Mouse (Mus musculus): ENCODE data around the gene Ctnnd2. TPM values are rescaled to one million over a fixed set of nuclear protein-coding genes. Genes with fewer than 3 reads are reported as not detected.

Gene Ctnnd2
- total and polyA plus RNA-seq, 2 experiments from 2014 or later, result not detected

DNA sequence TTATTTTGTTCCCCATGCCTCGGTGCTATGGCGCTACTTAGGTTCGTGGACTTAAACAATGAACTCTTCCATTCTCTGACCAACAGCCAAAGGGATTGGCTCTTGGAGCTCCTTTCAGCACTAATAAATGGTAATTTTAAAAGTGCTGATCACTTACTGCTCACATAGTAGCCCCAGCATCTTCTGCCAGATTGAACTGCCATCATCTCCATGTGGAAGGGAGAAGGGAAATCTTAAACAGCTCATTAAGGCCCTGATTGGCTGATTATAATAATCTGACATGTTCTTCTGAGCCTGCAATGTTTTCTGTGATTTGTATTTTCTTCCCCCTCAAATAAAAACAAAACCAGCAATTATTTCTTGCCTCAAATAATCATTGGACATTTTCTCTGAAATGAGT, 29.2 kb downstream of the Ctnnd2 start:
- no peak overlapping the region for H3K4me2 ChIP-seq (ENCODE audit: low read depth, low read length)
- no peaks in the 10 kb centered on the region for H3K9me3 ChIP-seq (replicated peaks; ENCODE audit: control insufficient read depth, low read length)
- H3K4me3 ChIP-seq (ENCODE audit: low read depth, low read length), result no peak overlapping the region
- no peaks in the 10 kb centered on the region for H3K4me1 ChIP-seq (ENCODE audit: control insufficient read depth, insufficient read depth)
- H3K27ac ChIP-seq (ENCODE audit: low read depth), result no peak overlapping the region
- DNase-seq (ENCODE audit: low spot score) (no peak), ATAC-seq (ENCODE audit: insufficient read depth, low read depth) (no peak)
- H3K27me3 ChIP-seq (ENCODE audit: control insufficient read depth, insufficient read depth, low read length), result no peaks in the 10 kb centered on the region
- no peak overlapping the region for H3K9ac ChIP-seq (replicated peaks; ENCODE audit: low read depth, low read length)
- no peaks in the 10 kb centered on the region for H3K36me3 ChIP-seq (replicated peaks; ENCODE audit: control insufficient read depth, insufficient read depth, low read length)
- TF ChIP-seq EP300 (IDR thresholded peaks at IDR 0.05; ENCODE audit: low read depth) (no peak), CTCF (IDR thresholded peaks at IDR 0.05; ENCODE audit: low read depth) (no peak)
- WGBS, result 94% methylated on average over 3 of the region's 3 CpGs

DNA sequence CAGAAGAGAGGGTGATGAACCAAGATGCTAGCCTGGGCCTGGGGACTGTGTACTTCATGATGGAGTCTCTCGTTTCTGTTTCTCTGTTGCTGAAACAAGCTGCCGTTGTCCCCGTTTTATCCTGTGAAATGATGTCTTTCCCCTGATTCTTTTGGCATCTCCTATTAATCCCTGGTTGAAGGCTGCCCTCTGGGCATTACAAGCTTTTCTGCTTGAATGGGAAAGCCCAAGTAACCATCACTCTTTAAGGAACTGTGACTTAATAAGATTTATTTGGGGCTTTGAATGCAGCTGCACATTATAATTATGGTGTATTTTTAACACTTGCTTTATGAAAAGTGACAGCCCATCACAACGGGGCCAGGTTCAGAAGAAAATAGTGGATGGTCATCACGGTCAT, 40.4 kb downstream of the Ctnnd2 start:
- Histone ChIP-seq H3K4me1 (ENCODE audit: control insufficient read depth, insufficient read depth) (no peaks in the 10 kb centered on the region), H3K27me3 (ENCODE audit: control insufficient read depth, insufficient read depth, low read length) (no peaks in the 10 kb centered on the region), H3K4me3 (ENCODE audit: low read depth, low read length) (no peak overlapping the region), H3K4me2 (ENCODE audit: low read depth, low read length) (no peak overlapping the region), H3K9me3 (replicated peaks; ENCODE audit: control insufficient read depth, low read length) (no peaks in the 10 kb centered on the region), H3K27ac (ENCODE audit: low read depth) (no peak overlapping the region), H3K36me3 (replicated peaks; ENCODE audit: control insufficient read depth, insufficient read depth, low read length) (no peaks in the 10 kb centered on the region), H3K9ac (replicated peaks; ENCODE audit: low read depth, low read length) (no peak overlapping the region)
- no peak for DNase-seq (ENCODE audit: low spot score)
- no peak for ATAC-seq (ENCODE audit: insufficient read depth, low read depth)
- WGBS, result 79% methylated on average over 5 of the region's 5 CpGs
- no peak for TF ChIP-seq CTCF (IDR thresholded peaks at IDR 0.05; ENCODE audit: low read depth)
- TF ChIP-seq EP300 (IDR thresholded peaks at IDR 0.05; ENCODE audit: low read depth), result no peak

DNA sequence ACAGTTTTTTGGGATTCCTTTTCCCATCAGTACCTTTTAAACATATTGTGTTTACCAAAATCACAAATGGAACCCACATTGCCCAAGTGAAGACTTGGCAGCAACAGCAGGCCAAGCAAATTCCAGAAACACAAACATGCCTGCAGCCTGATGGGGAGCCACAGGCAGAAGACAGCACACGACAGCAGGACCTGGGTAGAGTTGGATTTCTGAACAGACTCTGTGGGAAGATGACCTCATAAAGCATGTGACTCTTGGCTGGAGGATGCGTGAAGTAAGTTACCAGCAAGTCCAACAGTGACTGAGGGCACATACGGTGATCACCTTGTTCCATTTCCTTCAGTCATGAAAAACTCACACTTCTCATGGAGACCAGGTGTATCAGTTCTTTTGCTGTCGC, 43.5 kb downstream of the Ctnnd2 start:
- Histone ChIP-seq H3K9me3 (replicated peaks; ENCODE audit: control insufficient read depth, low read length) (no peaks in the 10 kb centered on the region), H3K4me2 (ENCODE audit: low read depth, low read length) (no peak overlapping the region), H3K4me3 (ENCODE audit: low read depth, low read length) (no peak overlapping the region), H3K27ac (ENCODE audit: low read depth) (no peak overlapping the region), H3K9ac (replicated peaks; ENCODE audit: low read depth, low read length) (no peak overlapping the region), H3K36me3 (replicated peaks; ENCODE audit: control insufficient read depth, insufficient read depth, low read length) (no peaks in the 10 kb centered on the region), H3K27me3 (ENCODE audit: control insufficient read depth, insufficient read depth, low read length) (no peaks in the 10 kb centered on the region), H3K4me1 (ENCODE audit: control insufficient read depth, insufficient read depth) (no peaks in the 10 kb centered on the region)
- WGBS, result 74% methylated on average over 4 of the region's 4 CpGs
- TF ChIP-seq EP300 (IDR thresholded peaks at IDR 0.05; ENCODE audit: low read depth) (no peak), CTCF (IDR thresholded peaks at IDR 0.05; ENCODE audit: low read depth) (no peak)
- ATAC-seq (ENCODE audit: insufficient read depth, low read depth) (no peak), DNase-seq (ENCODE audit: low spot score) (no peak)

DNA sequence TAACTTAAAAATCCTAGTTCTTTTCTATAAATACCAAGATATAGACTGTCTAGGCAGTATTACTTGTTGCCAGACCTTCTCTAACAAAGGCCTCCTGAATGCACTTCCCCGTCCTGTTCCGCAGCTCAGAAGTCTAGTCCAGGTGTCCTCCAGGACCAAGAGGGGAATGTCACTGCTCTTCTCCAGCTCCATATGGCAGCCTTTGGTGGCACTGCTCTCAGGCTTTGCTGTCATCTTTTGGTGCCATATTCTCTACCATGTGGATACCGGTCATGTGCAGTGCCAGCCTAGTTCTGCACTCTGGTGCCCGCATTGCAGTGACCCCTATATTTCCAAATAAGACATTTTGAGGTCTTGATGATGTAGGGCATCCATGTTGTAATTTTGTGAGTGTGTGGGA, 56.7 kb downstream of the Ctnnd2 start:
- Histone ChIP-seq H3K4me3 (ENCODE audit: low read depth, low read length) (no peak overlapping the region), H3K4me1 (ENCODE audit: control insufficient read depth, insufficient read depth) (no peaks in the 10 kb centered on the region), H3K4me2 (ENCODE audit: low read depth, low read length) (no peak overlapping the region), H3K36me3 (replicated peaks; ENCODE audit: control insufficient read depth, insufficient read depth, low read length) (no peaks in the 10 kb centered on the region), H3K9me3 (replicated peaks; ENCODE audit: control insufficient read depth, low read length) (no peaks in the 10 kb centered on the region), H3K9ac (replicated peaks; ENCODE audit: low read depth, low read length) (no peak overlapping the region), H3K27me3 (ENCODE audit: control insufficient read depth, insufficient read depth, low read length) (no peaks in the 10 kb centered on the region), H3K27ac (ENCODE audit: low read depth) (no peak overlapping the region)
- TF ChIP-seq CTCF (IDR thresholded peaks at IDR 0.05; ENCODE audit: low read depth), result no peak
- TF ChIP-seq EP300 (IDR thresholded peaks at IDR 0.05; ENCODE audit: low read depth), result no peak
- WGBS, result 89% methylated on average over 4 of the region's 4 CpGs
- DNase-seq (ENCODE audit: low spot score), result no peak
- no peak for ATAC-seq (ENCODE audit: insufficient read depth, low read depth)

DNA sequence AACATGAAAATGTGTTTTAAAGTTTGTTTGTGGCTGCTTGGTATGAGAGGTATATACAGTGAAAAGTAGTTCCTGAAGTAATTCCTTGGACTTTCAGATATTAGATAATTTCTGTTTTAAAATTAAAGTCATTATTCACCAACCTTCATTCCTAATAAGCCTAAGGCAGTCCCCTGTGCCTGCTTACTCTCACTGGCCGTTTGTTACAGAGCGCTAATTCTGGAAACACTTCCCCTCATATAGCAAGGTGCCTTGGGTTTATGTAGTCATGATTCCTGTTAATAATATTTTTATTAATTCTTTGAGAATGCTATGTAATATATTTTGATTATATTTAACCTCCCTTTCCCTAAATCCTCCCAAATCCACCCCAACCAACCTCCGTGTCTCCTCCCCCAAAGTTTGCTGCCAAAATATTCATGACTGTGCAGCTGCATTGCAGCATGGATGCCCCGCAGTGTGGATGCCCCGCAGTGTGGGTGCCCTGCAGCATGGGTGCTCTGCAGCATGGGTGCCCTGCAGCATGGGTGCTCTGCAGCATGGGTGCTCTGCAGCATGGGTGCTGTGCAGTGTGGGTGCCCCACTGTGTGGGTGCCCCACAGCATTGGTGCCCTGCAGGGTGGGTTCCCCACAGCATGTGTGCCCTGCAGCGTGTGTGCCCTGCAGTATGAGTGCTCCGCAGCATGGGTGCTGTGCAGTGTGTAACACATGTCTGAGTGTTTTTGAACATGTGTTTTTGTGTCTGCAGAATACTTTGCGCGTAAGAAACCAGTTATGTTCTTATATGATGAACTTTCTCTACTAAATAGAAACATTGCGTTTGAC, 63.0 kb downstream of the Ctnnd2 start:
- Histone ChIP-seq H3K4me2 (ENCODE audit: low read depth, low read length) (no peak overlapping the region), H3K27me3 (ENCODE audit: control insufficient read depth, insufficient read depth, low read length) (no peaks in the 10 kb centered on the region), H3K27ac (ENCODE audit: low read depth) (no peak overlapping the region), H3K4me1 (ENCODE audit: control insufficient read depth, insufficient read depth) (no peaks in the 10 kb centered on the region), H3K4me3 (ENCODE audit: low read depth, low read length) (no peak overlapping the region), H3K36me3 (replicated peaks; ENCODE audit: control insufficient read depth, insufficient read depth, low read length) (no peaks in the 10 kb centered on the region), H3K9me3 (replicated peaks; ENCODE audit: control insufficient read depth, low read length) (no peaks in the 10 kb centered on the region), H3K9ac (replicated peaks; ENCODE audit: low read depth, low read length) (no peak overlapping the region)
- ATAC-seq (ENCODE audit: insufficient read depth, low read depth), result no peak
- WGBS, result 82% methylated on average over 10 of the region's 10 CpGs
- TF ChIP-seq CTCF (IDR thresholded peaks at IDR 0.05; ENCODE audit: low read depth) (no peak), EP300 (IDR thresholded peaks at IDR 0.05; ENCODE audit: low read depth) (no peak)
- no peak for DNase-seq (ENCODE audit: low spot score)

DNA sequence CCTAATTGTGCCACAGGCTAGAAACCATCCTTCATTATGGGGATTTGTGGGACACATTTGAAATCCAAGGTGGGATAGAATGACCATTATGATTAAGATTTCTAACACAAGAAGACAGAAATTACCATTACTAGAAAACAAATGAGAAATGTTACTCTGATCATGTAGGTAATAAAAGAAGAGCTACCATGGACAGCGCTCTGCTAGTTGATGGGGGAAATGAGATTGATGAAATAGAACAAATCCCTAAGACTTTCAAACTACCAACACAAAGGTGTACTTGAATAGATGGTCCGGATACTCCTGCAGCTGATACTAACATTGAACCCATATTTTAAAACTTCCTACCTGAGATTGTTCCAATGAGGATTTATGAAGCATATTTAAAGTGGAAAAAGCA, 68.5 kb downstream of the Ctnnd2 start:
- H3K4me3 ChIP-seq (ENCODE audit: low read depth, low read length), result no peak overlapping the region
- no peaks in the 10 kb centered on the region for H3K9me3 ChIP-seq (replicated peaks; ENCODE audit: control insufficient read depth, low read length)
- H3K27ac ChIP-seq (ENCODE audit: low read depth), result no peak overlapping the region
- TF ChIP-seq CTCF (IDR thresholded peaks at IDR 0.05; ENCODE audit: low read depth) (no peak), EP300 (IDR thresholded peaks at IDR 0.05; ENCODE audit: low read depth) (no peak)
- ATAC-seq (ENCODE audit: insufficient read depth, low read depth) (no peak), DNase-seq (ENCODE audit: low spot score) (no peak)
- no peaks in the 10 kb centered on the region for H3K4me1 ChIP-seq (ENCODE audit: control insufficient read depth, insufficient read depth)
- H3K36me3 ChIP-seq (replicated peaks; ENCODE audit: control insufficient read depth, insufficient read depth, low read length), result no peaks in the 10 kb centered on the region
- H3K27me3 ChIP-seq (ENCODE audit: control insufficient read depth, insufficient read depth, low read length), result no peaks in the 10 kb centered on the region
- H3K4me2 ChIP-seq (ENCODE audit: low read depth, low read length), result no peak overlapping the region
- H3K9ac ChIP-seq (replicated peaks; ENCODE audit: low read depth, low read length), result no peak overlapping the region
- 80% methylated on average over 2 of the region's 2 CpGs for WGBS

All from heart, postnatal 0 days (tissue).